Mouse (Mus musculus): ENCODE data around the gene Ube2d2b.

DNA sequence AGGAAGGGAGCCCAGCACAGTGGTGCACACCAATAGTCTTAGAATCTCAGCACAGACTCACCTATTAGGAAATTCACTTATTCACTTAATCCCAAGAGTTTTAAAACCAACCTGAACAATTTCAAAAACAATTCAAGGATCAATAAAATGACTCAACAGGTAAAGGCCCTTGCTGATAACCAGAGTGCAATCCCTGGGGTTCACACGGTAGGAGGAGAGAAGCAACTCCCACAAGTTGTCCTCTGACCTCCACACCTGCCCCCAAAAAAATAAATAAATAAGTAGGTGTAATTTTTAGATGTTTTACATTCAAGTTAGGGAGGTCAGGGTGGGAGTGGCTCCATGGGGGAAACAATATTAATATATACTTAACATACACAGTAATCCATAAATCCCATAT is 7.4 kb upstream of the Ube2d2b start:
- TF ChIP-seq CTCF (IDR thresholded peaks at IDR 0.05) (no peak), POLR2A (IDR thresholded peaks at IDR 0.05; ENCODE audit: insufficient read depth, low read depth, low read length) (no peak)
